Mouse (Mus musculus): Measurements from ENCODE around the gene Vps41.

DNA sequence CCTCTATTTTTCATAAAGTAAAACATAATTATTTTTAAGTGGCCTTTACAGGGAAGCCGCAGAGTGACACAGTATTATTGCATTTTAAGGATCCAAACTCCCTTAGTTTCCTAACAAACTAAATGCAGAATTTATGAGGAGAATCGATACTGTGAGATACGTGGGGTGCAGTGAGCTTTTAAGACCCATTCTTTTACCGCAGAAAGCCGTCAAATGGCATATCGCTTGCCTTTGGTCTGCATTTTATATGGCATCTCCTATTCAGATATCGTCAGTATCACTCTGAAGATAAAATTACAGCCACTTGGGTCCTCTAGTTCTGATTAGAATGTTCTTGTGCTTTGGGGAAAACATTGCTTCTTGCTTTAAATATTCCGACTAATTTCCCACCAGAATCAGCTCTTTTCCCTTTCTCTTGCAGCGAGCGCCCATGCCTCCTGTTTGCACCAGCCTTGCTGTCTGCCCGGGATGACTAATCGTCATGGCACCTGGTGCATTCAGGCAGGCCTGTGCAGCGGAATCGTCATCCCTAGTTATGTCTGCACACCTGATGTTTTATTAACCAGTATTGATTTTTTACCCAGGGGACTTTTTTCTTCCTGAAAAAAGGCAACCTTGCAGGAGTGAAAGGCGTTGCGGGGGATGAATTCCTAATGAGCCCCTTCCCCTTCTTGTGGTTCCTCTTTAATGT lies 26.6 kb downstream of the Vps41 start:
- no peak for TF ChIP-seq CTCF (IDR thresholded peaks at IDR 0.05; ENCODE audit: extremely low read depth, insufficient read length, insufficient replicate concordance, low read depth, low read length)
- TF ChIP-seq POLR2A (IDR thresholded peaks at IDR 0.05; ENCODE audit: low read depth, low read length) = no peak

Data from small intestine, adult 2 months (tissue).